Mouse (Mus musculus): ENCODE measurements around the gene Cntnap5b. TPM values are rescaled to one million over a fixed set of nuclear protein-coding genes. Genes with fewer than 3 reads are reported as not detected.

Gene Cntnap5b
- polyA plus RNA-seq, 2 experiments = 0.03 TPM; not detected in 1

- no peak overlapping the region for H3K9ac ChIP-seq (ENCODE audit: low read depth, low read length, severe bottlenecking)
- no peaks in the 10 kb centered on the region for H3K27me3 ChIP-seq (ENCODE audit: control insufficient read depth, insufficient read depth, low read length)
- no peaks in the 10 kb centered on the region for H3K9me3 ChIP-seq (ENCODE audit: control insufficient read depth, low read length)
- no peak overlapping the region for H3K4me3 ChIP-seq (replicated peaks; ENCODE audit: low read length)
- no peak for ATAC-seq (ENCODE audit: low FRiP score, low read depth)
- no peak overlapping the region for H3K27ac ChIP-seq (replicated peaks; ENCODE audit: low read depth, low read length)
- H3K36me3 ChIP-seq (ENCODE audit: control insufficient read depth, insufficient read depth, low read length) = no peaks in the 10 kb centered on the region
- no peak for DNase-seq (ENCODE audit: low spot score)
- WGBS = 94% methylated on average over 3 of the region's 3 CpGs
- no peak for TF ChIP-seq POLR2A (IDR thresholded peaks at IDR 0.05; ENCODE audit: borderline replicate concordance, extremely low read depth, insufficient read depth, insufficient read length)
- no peak overlapping the region for H3K4me2 ChIP-seq (replicated peaks; ENCODE audit: low read depth, low read length, severe bottlenecking)
- no peaks in the 10 kb centered on the region for H3K4me1 ChIP-seq (ENCODE audit: control insufficient read depth, insufficient read depth, low read length)
Observed at GRCm38 (mm10) chr1:99872344-99872743, 99.8 kb downstream of the Cntnap5b start.

- Histone ChIP-seq H3K27me3 (ENCODE audit: control insufficient read depth, insufficient read depth, low read length) (no peaks in the 10 kb centered on the region), H3K4me1 (ENCODE audit: control insufficient read depth, insufficient read depth, low read length) (no peaks in the 10 kb centered on the region), H3K27ac (replicated peaks; ENCODE audit: low read depth, low read length) (no peak overlapping the region), H3K9me3 (ENCODE audit: control insufficient read depth, low read length) (no peaks in the 10 kb centered on the region), H3K4me3 (replicated peaks; ENCODE audit: low read length) (no peak overlapping the region), H3K4me2 (replicated peaks; ENCODE audit: low read depth, low read length, severe bottlenecking) (no peak overlapping the region), H3K36me3 (ENCODE audit: control insufficient read depth, insufficient read depth, low read length) (no peaks in the 10 kb centered on the region), H3K9ac (ENCODE audit: low read depth, low read length, severe bottlenecking) (no peak overlapping the region)
- ATAC-seq (ENCODE audit: low FRiP score, low read depth) (no peak), DNase-seq (ENCODE audit: low spot score) (no peak)
- TF ChIP-seq POLR2A (IDR thresholded peaks at IDR 0.05; ENCODE audit: borderline replicate concordance, extremely low read depth, insufficient read depth, insufficient read length) = no peak
- WGBS = 60% methylated on average over 2 of the region's 2 CpGs
Observed at GRCm38 (mm10) chr1:99907774-99908173, 135.2 kb downstream of the Cntnap5b start.

- H3K9me3 ChIP-seq (ENCODE audit: control insufficient read depth, low read length) = no peaks in the 10 kb centered on the region
- H3K27ac ChIP-seq (replicated peaks; ENCODE audit: low read depth, low read length) = no peak overlapping the region
- H3K4me2 ChIP-seq (replicated peaks; ENCODE audit: low read depth, low read length, severe bottlenecking) = no peak overlapping the region
- H3K9ac ChIP-seq (ENCODE audit: low read depth, low read length, severe bottlenecking) = no peak overlapping the region
- H3K36me3 ChIP-seq (ENCODE audit: control insufficient read depth, insufficient read depth, low read length) = no peaks in the 10 kb centered on the region
- H3K4me1 ChIP-seq (ENCODE audit: control insufficient read depth, insufficient read depth, low read length) = no peaks in the 10 kb centered on the region
- ATAC-seq (ENCODE audit: low FRiP score, low read depth) = no peak
- no peak for TF ChIP-seq POLR2A (IDR thresholded peaks at IDR 0.05; ENCODE audit: borderline replicate concordance, extremely low read depth, insufficient read depth, insufficient read length)
- H3K4me3 ChIP-seq (replicated peaks; ENCODE audit: low read length) = no peak overlapping the region
- DNase-seq (ENCODE audit: low spot score) = no peak
- H3K27me3 ChIP-seq (ENCODE audit: control insufficient read depth, insufficient read depth, low read length) = no peaks in the 10 kb centered on the region
Observed at GRCm38 (mm10) chr1:99943515-99943914, 170.9 kb downstream of the Cntnap5b start.

GRCm38 (mm10) chr1:99959428-99959987 lies 186.9 kb downstream of the Cntnap5b start:
- Histone ChIP-seq H3K4me3 (replicated peaks; ENCODE audit: low read length) (no peak overlapping the region), H3K9ac (ENCODE audit: low read depth, low read length, severe bottlenecking) (no peak overlapping the region), H3K36me3 (ENCODE audit: control insufficient read depth, insufficient read depth, low read length) (no peaks in the 10 kb centered on the region), H3K27ac (replicated peaks; ENCODE audit: low read depth, low read length) (no peak overlapping the region), H3K27me3 (ENCODE audit: control insufficient read depth, insufficient read depth, low read length) (no peaks in the 10 kb centered on the region), H3K4me2 (replicated peaks; ENCODE audit: low read depth, low read length, severe bottlenecking) (no peak overlapping the region), H3K4me1 (ENCODE audit: control insufficient read depth, insufficient read depth, low read length) (no peaks in the 10 kb centered on the region), H3K9me3 (ENCODE audit: control insufficient read depth, low read length) (no peaks in the 10 kb centered on the region)
- WGBS = 30% methylated on average over 2 of the region's 2 CpGs
- DNase-seq (ENCODE audit: low spot score) = no peak
- TF ChIP-seq POLR2A (IDR thresholded peaks at IDR 0.05; ENCODE audit: borderline replicate concordance, extremely low read depth, insufficient read depth, insufficient read length) = no peak
- ATAC-seq (ENCODE audit: low FRiP score, low read depth) = no peak

GRCm38 (mm10) chr1:99967300-99968089 lies 194.9 kb downstream of the Cntnap5b start:
- H3K36me3 ChIP-seq (ENCODE audit: control insufficient read depth, insufficient read depth, low read length) = no peaks in the 10 kb centered on the region
- no peak for ATAC-seq (ENCODE audit: low FRiP score, low read depth)
- H3K9ac ChIP-seq (ENCODE audit: low read depth, low read length, severe bottlenecking) = no peak overlapping the region
- H3K27ac ChIP-seq (replicated peaks; ENCODE audit: low read depth, low read length) = no peak overlapping the region
- DNase-seq (ENCODE audit: low spot score) = no peak
- H3K4me1 ChIP-seq (ENCODE audit: control insufficient read depth, insufficient read depth, low read length) = no peaks in the 10 kb centered on the region
- TF ChIP-seq POLR2A (IDR thresholded peaks at IDR 0.05; ENCODE audit: borderline replicate concordance, extremely low read depth, insufficient read depth, insufficient read length) = no peak
- no peak overlapping the region for H3K4me2 ChIP-seq (replicated peaks; ENCODE audit: low read depth, low read length, severe bottlenecking)
- H3K27me3 ChIP-seq (ENCODE audit: control insufficient read depth, insufficient read depth, low read length) = no peaks in the 10 kb centered on the region
- no peak overlapping the region for H3K4me3 ChIP-seq (replicated peaks; ENCODE audit: low read length)
- H3K9me3 ChIP-seq (ENCODE audit: control insufficient read depth, low read length) = no peaks in the 10 kb centered on the region
- WGBS = 82% methylated on average over 2 of the region's 2 CpGs

All from limb, embryonic 14.5 days (tissue).